Mouse (Mus musculus) brown adipose tissue, adult 24 weeks (tissue): Measurements from ENCODE around the gene Fam205a4. TPM values are rescaled to one million over a fixed set of nuclear protein-coding genes. Genes with fewer than 3 reads are reported as not detected.
"Not testable (repeated sequence)": the region's sequence is repeated elsewhere in the genome, so short reads cannot be mapped to it uniquely, and the experiment has no call there.

Experiments
- H3K27ac ChIP-seq: fragments of 200-500 bp; replicated peaks from 2 replicates; pipeline ENCODE4 v1.5.1; 2012; ENCODE audit warnings: low read depth, mild to moderate bottlenecking, low read length
- H3K4me1 ChIP-seq: fragments of 200-500 bp; 2 replicates; pipeline ENCODE4 v1.6.1; 2012; ENCODE audit warnings: low read length, mixed read lengths; ENCODE audit not compliant: control insufficient read depth, insufficient read depth, insufficient read length
- H3K4me3 ChIP-seq: fragments of 200-500 bp; 2 replicates; pipeline ENCODE4 v1.5.1; 2012; ENCODE audit warnings: low read depth, mild to moderate bottlenecking, low read length, moderate library complexity; ENCODE audit not compliant: insufficient read depth
- polyA plus RNA-seq: library from polyadenylated mRNA; stranded (reverse); fragments of >200 nt; gene quantifications from 2 replicates; pipeline ENCODE4 v1.2.4, GENCODE M21; 2012; ENCODE audit not compliant: missing spikeins, insufficient read depth, insufficient read length

Fam205a4 gene
- polyA plus RNA-seq, result not detected in 2 replicates

GRCm38 (mm10) chr4:41965758-41966157 lies at the start of gene Fam205a4:
Fam205a4 (plus strand) TSS chr4:41966058.
- not testable (repeated sequence) for H3K4me3 ChIP-seq, H3K27ac ChIP-seq, H3K4me1 ChIP-seq

DNA sequence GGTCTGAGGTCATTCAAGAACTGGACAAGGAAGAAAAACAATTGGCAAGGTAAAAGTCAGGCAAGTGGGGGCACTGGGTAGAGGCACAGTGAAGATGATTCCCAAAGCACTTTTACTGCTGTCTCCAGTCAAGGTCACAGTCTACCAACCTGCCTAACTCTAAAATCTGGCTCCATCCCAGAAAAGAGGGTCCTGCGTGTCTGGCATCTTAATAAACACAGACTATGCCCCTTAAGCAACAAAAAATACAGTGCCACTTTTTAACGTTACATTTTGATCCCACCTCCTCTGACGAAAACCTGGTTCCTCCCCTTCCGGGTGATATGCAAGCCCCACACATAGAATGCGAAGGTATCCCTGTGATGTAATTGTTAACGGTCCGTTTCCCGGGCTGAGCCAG lies 24.6 kb upstream of the Fam205a4 start, which contains the start of gene Gm20878:
TSS of gene Gm20878 (plus strand) at position 301 of the 400 bp plus-strand sequence.
- H3K4me3 ChIP-seq, H3K4me1 ChIP-seq, H3K27ac ChIP-seq: not testable (repeated sequence)

Other genes with a start within 250 kb of the Fam205a4 start
- 111 and 118 TPM in 2 replicates for gene Dctn3, start 242.9 kb upstream of the Fam205a4 start, polyA plus RNA-seq
- gene Arid3c, start 234.9 kb upstream of the Fam205a4 start, polyA plus RNA-seq, result not detected in 2 replicates
- gene Galt, start 210.8 kb upstream of the Fam205a4 start, polyA plus RNA-seq, result 30.4 and 38.3 TPM in 2 replicates
- gene Sigmar1, start 209.9 kb upstream of the Fam205a4 start, polyA plus RNA-seq, result 44.1 and 48.4 TPM in 2 replicates
- gene Ccl27a, start 191.8 kb upstream of the Fam205a4 start, polyA plus RNA-seq, result 39.4 and 50.0 TPM in 2 replicates
- not detected in 2 replicates for gene Gm21541, start 62.4 kb upstream of the Fam205a4 start, polyA plus RNA-seq
- gene Gm20878, start 24.5 kb upstream of the Fam205a4 start, polyA plus RNA-seq, result 1.4 TPM in 1 of 2 replicates, not detected in the other
- gene Gm21093, start 68.7 kb downstream of the Fam205a4 start, polyA plus RNA-seq, result not detected in 2 replicates
- not detected in 2 replicates for gene Gm3893, start 125.1 kb downstream of the Fam205a4 start, polyA plus RNA-seq
- gene Gm13304, start 148.8 kb downstream of the Fam205a4 start, polyA plus RNA-seq, result not detected in 2 replicates
- gene Gm13306, start 187.4 kb downstream of the Fam205a4 start, polyA plus RNA-seq, result not detected in 2 replicates
- gene Gm13305, start 202.5 kb downstream of the Fam205a4 start, polyA plus RNA-seq, result not detected in 2 replicates